Mouse (Mus musculus): ENCODE measurements around the gene Ebf1. TPM values are rescaled to one million over a fixed set of nuclear protein-coding genes. Genes with fewer than 3 reads are reported as not detected.

Gene Ebf1
- total and polyA plus RNA-seq, 3 experiments, result 0.04 TPM; not detected in 2

- no peaks in the 10 kb centered on the region for H3K36me3 ChIP-seq (ENCODE audit: control insufficient read depth in 1 of 2, insufficient read depth in 2 of 2, low read length in 2 of 2)
- H3K79me2 ChIP-seq (ENCODE audit: control insufficient read depth, insufficient read depth, low read length, poor library complexity), result no peaks in the 10 kb centered on the region
- H3K27me3 ChIP-seq (ENCODE audit: control insufficient read depth in 1 of 2, insufficient read depth in 2 of 2, low read length in 2 of 2), result no peaks in the 10 kb centered on the region
- H3K4me1 ChIP-seq (ENCODE audit: control insufficient read depth in 1 of 2, insufficient read depth in 2 of 2, low read length in 2 of 2), result no peaks in the 10 kb centered on the region
- no peaks in the 10 kb centered on the region for H3K9me3 ChIP-seq (replicated peaks; ENCODE audit: insufficient read depth, low read length)
- no peak overlapping the region for H3K4me3 ChIP-seq (ENCODE audit: control insufficient read depth in 1 of 2, insufficient read depth in 1 of 2, low read depth in 2 of 2, low read length in 2 of 2)
- no peak for TF ChIP-seq HCFC1 (IDR thresholded peaks at IDR 0.05; ENCODE audit: low read depth, low read length)
- TF ChIP-seq USF1 (IDR thresholded peaks at IDR 0.05; ENCODE audit: low read depth, low read length), result no peak
- TF ChIP-seq E2F4 (IDR thresholded peaks at IDR 0.05; ENCODE audit: borderline replicate concordance, low read depth, low read length), result no peak
- TF ChIP-seq TAL1 (IDR thresholded peaks at IDR 0.05; ENCODE audit: low read length), result no peak
- TF ChIP-seq BHLHE40 (IDR thresholded peaks at IDR 0.05; ENCODE audit: borderline replicate concordance, low read depth, low read length), result no peak
- TF ChIP-seq ZNF384 (IDR thresholded peaks at IDR 0.05; ENCODE audit: low read depth, low read length), result no peak
- TF ChIP-seq USF2 (IDR thresholded peaks at IDR 0.05; ENCODE audit: borderline replicate concordance in 1 of 2, insufficient read depth in 1 of 2, low read depth in 1 of 2, low read length in 2 of 2), result no peak
- no peak for TF ChIP-seq POLR2AphosphoS2 (IDR thresholded peaks at IDR 0.05; ENCODE audit: low read length)
- TF ChIP-seq SIN3A (IDR thresholded peaks at IDR 0.05; ENCODE audit: low read length), result no peak
- no peak for TF ChIP-seq MAFK (IDR thresholded peaks at IDR 0.05; ENCODE audit: borderline replicate concordance, low read depth, low read length)
- no peak for TF ChIP-seq GABPA (IDR thresholded peaks at IDR 0.05; ENCODE audit: low read depth, low read length)
- H3K27ac ChIP-seq (ENCODE audit: control insufficient read depth, low read depth, low read length), result no peak overlapping the region
- H3K9ac ChIP-seq (ENCODE audit: control insufficient read depth, low read depth, low read length, poor library complexity, severe bottlenecking), result no peak overlapping the region
- DNase-seq (ENCODE audit: low read depth, low spot score), result no peak
Observed at GRCm38 (mm10) chr11:44867433-44867832, 250.3 kb downstream of the Ebf1 start.

- Histone ChIP-seq H3K36me3 (ENCODE audit: control insufficient read depth in 1 of 2, insufficient read depth in 2 of 2, low read length in 2 of 2) (no peaks in the 10 kb centered on the region), H3K27me3 (ENCODE audit: control insufficient read depth in 1 of 2, insufficient read depth in 2 of 2, low read length in 2 of 2) (no peaks in the 10 kb centered on the region), H3K27ac (ENCODE audit: control insufficient read depth, low read depth, low read length) (no peak overlapping the region), H3K9me3 (replicated peaks; ENCODE audit: insufficient read depth, low read length) (no peaks in the 10 kb centered on the region), H3K9ac (ENCODE audit: control insufficient read depth, low read depth, low read length, poor library complexity, severe bottlenecking) (no peak overlapping the region), H3K79me2 (ENCODE audit: control insufficient read depth, insufficient read depth, low read length, poor library complexity) (no peaks in the 10 kb centered on the region), H3K4me3 (ENCODE audit: control insufficient read depth in 1 of 2, insufficient read depth in 1 of 2, low read depth in 2 of 2, low read length in 2 of 2) (no peak overlapping the region), H3K4me1 (ENCODE audit: control insufficient read depth in 1 of 2, insufficient read depth in 2 of 2, low read length in 2 of 2) (no peaks in the 10 kb centered on the region)
- DNase-seq (ENCODE audit: low read depth, low spot score), result peak; percentile 3
- TF ChIP-seq MAX (IDR thresholded peaks at IDR 0.05; ENCODE audit: low read length), result no peak
- peak; percentile 25; the same call in 1 of the 2 replicates for TF ChIP-seq USF1 (IDR thresholded peaks at IDR 0.05; ENCODE audit: low read depth, low read length)
- TF ChIP-seq POLR2A (IDR thresholded peaks at IDR 0.05; ENCODE audit: control insufficient read depth in 1 of 2, insufficient read depth in 1 of 2, low read depth in 1 of 2, low read length in 2 of 2, poor library complexity in 1 of 2), result no peak
Observed at GRCm38 (mm10) chr11:44873876-44874275, 256.8 kb downstream of the Ebf1 start.

- H3K9ac ChIP-seq (ENCODE audit: control insufficient read depth, low read depth, low read length, poor library complexity, severe bottlenecking), result no peak overlapping the region
- H3K36me3 ChIP-seq (ENCODE audit: control insufficient read depth in 1 of 2, insufficient read depth in 2 of 2, low read length in 2 of 2), result no peaks in the 10 kb centered on the region
- TF ChIP-seq MXI1 (IDR thresholded peaks at IDR 0.05; ENCODE audit: low read depth, low read length), result no peak
- TF ChIP-seq CHD2 (IDR thresholded peaks at IDR 0.05; ENCODE audit: low read length), result no peak
- TF ChIP-seq MAZ (IDR thresholded peaks at IDR 0.05; ENCODE audit: low read depth, low read length), result no peak
- no peak for TF ChIP-seq POLR2AphosphoS5 (IDR thresholded peaks at IDR 0.05; ENCODE audit: borderline replicate concordance, low read depth, low read length)
- no peak for TF ChIP-seq ETS1 (IDR thresholded peaks at IDR 0.05; ENCODE audit: low read depth, low read length)
- no peak for TF ChIP-seq MAFK (IDR thresholded peaks at IDR 0.05; ENCODE audit: borderline replicate concordance, low read depth, low read length)
- no peak for TF ChIP-seq POLR2AphosphoS2 (IDR thresholded peaks at IDR 0.05; ENCODE audit: low read length)
- TF ChIP-seq MAX (IDR thresholded peaks at IDR 0.05; ENCODE audit: low read length), result no peak
- TF ChIP-seq E2F4 (IDR thresholded peaks at IDR 0.05; ENCODE audit: borderline replicate concordance, low read depth, low read length), result no peak
- TF ChIP-seq SMC3 (IDR thresholded peaks at IDR 0.05; ENCODE audit: low read depth, low read length), result no peak
- TF ChIP-seq POLR2A (IDR thresholded peaks at IDR 0.05; ENCODE audit: control insufficient read depth in 1 of 2, insufficient read depth in 1 of 2, low read depth in 1 of 2, low read length in 2 of 2, poor library complexity in 1 of 2), result no peak
- no peak for TF ChIP-seq USF2 (IDR thresholded peaks at IDR 0.05; ENCODE audit: borderline replicate concordance in 1 of 2, insufficient read depth in 1 of 2, low read depth in 1 of 2, low read length in 2 of 2)
- no peak for TF ChIP-seq TBP (IDR thresholded peaks at IDR 0.05; ENCODE audit: low read depth, low read length)
- TF ChIP-seq MYB (IDR thresholded peaks at IDR 0.05; ENCODE audit: low read depth, low read length), result no peak
- TF ChIP-seq SIN3A (IDR thresholded peaks at IDR 0.05; ENCODE audit: low read length), result no peak
- no peak for TF ChIP-seq RCOR1 (IDR thresholded peaks at IDR 0.05; ENCODE audit: low read depth, low read length)
- no peak for TF ChIP-seq TCF12 (IDR thresholded peaks at IDR 0.05; ENCODE audit: low read depth, low read length)
- TF ChIP-seq USF1 (IDR thresholded peaks at IDR 0.05; ENCODE audit: low read depth, low read length), result no peak
- no peak for DNase-seq (ENCODE audit: low read depth, low spot score)
- no peaks in the 10 kb centered on the region for H3K4me1 ChIP-seq (ENCODE audit: control insufficient read depth in 1 of 2, insufficient read depth in 2 of 2, low read length in 2 of 2)
- H3K79me2 ChIP-seq (ENCODE audit: control insufficient read depth, insufficient read depth, low read length, poor library complexity), result no peaks in the 10 kb centered on the region
- H3K27me3 ChIP-seq (ENCODE audit: control insufficient read depth in 1 of 2, insufficient read depth in 2 of 2, low read length in 2 of 2), result no peaks in the 10 kb centered on the region
- H3K9me3 ChIP-seq (replicated peaks; ENCODE audit: insufficient read depth, low read length), result no peaks in the 10 kb centered on the region
- H3K27ac ChIP-seq (ENCODE audit: control insufficient read depth, low read depth, low read length), result no peak overlapping the region
- H3K4me3 ChIP-seq (ENCODE audit: control insufficient read depth in 1 of 2, insufficient read depth in 1 of 2, low read depth in 2 of 2, low read length in 2 of 2), result no peak overlapping the region
Observed at GRCm38 (mm10) chr11:44875171-44875570, 258.1 kb downstream of the Ebf1 start.

Data from MEL (cell line).